Mouse (Mus musculus) frontal cortex, postnatal 25 days (tissue): ENCODE results near the gene Sgms2.

Experiments used
- DNase-seq, 2 experiments: peaks; one replicate each; pipeline ENCODE4 v3.0.0; 2022; ENCODE audit warnings: low spot score in 2 of 2

Gene Sgms2

DNA sequence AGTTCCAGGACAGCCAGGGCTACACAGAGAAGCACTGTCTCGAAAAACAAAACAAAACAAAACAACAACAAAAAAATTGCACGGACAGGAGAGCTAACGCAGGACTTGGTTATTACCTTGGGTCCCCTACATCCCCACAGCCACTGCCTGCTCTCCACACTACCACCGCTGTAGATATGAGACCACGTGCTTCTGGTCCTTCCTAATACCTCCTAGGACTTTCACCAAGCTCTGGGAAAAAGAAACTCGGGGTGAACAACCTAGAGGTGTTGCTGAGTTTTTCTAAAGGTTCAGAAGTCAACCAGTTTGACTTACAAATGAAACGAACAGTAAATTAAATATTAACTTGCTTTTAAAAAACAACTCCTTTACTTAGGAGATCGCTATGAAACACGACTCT, 2.8 kb downstream of the Sgms2 start:
- no peak for DNase-seq

DNA sequence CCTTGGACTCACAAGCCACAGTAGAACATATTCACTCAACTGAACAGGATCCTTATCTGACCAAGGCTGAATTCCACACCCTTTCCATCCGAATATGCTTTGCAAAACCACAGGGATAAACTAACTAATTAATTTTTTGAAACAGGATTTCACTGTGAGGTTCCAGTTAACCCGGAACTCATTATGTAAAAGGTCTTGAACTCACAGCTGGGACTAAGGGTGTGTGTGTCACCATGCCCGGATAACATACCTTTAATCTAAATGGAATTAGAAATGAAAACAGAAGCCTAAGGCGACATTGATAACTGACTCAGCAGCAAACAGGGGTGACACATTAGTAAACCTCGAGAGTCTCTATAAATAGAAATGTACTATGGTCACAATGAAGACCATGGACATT, 5.8 kb downstream of the Sgms2 start:
- no peak for DNase-seq

DNA sequence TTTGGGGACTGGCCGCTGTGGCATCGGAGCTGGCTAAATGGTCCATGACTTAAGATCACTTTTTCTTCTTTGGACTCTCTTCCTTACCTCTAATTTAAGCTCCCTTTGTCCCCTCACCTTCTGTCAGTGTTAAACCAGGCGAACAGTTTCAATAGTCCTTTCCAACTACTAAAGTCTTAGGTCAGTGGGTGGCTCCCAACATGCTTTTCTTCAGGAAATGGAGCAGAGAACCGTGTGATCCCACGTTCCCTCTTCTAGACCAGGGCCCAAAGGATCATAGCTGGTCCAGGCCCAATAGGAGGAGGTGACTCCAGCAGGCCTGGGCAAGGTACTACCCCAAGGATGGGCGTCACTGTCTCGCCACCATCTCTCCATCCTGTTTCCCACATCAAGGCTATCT, 7.6 kb downstream of the Sgms2 start:
- DNase-seq, result no peak

DNA sequence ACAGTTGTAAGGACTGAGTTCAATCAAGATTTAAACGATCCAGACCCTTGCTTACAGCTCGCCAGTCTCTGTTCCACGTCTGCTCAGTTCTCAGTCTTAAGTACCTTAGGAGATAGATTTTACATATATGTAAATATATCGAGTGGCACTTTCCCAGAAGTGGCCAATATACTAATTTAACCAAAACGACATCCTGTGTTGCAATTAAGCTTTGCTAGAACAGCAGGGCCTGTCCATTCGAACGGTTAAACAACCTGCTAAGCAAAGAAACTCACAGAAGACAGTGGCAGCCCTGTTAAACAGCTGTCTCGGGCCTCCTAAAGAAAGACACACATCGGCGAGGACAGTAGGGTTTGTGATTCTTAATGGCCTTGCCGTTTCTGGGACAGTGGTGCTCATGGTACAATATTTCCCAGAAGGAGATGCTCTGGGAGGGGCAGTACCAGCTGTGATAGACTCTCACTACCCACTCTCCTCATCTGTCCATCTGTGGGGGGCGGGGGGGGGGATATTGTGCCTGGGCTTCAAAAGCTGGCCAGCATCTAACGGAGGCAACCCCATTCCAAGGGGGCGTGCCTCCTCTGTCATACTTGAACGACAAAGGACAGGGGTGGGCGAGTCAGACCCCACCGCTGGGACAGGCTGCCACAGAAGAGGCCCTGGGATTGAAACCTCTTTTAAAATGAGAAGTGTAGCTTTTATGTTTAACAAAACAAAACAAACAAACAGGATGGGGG, 9.1 kb downstream of the Sgms2 start:
- DNase-seq, result no peak

DNA sequence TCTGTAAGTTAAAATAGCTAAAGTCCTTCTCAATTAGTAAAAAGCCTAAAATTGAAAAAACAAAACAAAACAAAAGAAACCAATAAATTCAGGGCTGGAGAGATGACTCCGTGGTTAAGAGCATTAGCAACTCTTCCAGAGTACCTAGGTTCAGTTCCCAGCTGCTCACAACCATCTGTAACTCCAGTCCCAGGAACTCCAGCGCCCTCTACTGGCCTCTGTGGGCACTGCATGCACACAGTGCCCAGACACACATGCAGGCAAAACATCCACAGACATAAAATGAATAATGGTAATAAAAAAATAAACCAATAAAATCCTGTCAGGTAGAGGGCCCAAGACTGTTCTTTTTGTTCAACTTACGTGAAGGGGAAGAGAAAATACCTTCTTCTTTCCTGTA, 10.6 kb downstream of the Sgms2 start:
- DNase-seq, result no peak

DNA sequence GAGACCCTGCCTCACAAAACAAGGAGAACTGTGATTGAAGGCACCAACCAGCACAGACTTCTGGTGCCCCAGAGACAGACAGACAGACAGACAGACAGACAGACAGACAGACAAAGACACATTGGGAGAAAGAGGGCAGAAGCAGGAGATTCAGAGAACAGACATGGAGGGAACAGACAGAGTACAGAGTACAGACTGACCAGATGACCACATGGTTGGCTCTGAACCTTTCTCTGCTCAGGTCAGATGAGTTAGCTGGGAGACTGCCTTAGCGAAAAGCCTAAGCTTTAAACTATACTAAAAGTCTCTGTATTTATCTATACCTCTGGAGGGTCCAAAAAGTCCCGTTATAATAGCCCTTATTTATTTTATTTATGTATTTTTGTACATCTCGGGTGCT, 11.8 kb downstream of the Sgms2 start:
- DNase-seq, result no peak

DNA sequence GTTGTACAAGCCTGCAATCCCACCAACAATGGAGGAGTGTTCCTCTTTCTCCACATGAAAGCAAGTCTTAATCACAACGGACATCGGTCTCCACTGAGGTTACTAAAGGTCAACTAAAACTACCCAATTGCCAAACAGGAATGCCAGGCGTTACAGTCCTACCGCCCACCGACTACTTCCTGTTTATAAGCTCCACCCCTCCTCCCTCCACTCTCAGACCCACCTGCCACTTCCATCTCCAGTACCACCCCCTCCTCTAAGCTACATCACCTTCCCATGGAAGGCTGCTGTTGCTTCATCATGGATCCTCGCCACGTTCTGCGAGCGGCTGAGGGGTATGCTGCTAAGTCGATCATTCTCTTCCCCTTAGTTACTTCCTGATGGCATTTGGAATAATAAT, 15.2 kb downstream of the Sgms2 start:
- no peak for DNase-seq

DNA sequence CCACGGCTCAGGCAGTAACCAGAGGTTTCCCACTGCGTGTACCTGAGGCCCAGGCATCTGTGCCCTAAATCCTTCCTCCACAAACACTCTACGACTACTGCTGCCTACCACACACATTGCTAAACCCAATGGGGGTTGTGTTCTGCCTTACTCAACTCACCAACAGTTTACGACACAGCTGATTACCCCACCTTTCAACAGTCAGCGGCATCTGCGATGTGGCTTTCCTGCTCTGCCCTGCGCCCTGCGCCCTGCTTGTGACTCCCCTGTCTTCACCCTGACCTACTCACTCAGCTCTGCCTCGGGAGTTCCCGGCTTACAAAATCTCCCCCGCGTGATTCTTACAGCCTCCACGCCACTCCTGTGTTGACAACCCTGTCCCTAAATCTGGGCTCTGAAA, 16.7 kb downstream of the Sgms2 start:
- DNase-seq, result no peak

DNA sequence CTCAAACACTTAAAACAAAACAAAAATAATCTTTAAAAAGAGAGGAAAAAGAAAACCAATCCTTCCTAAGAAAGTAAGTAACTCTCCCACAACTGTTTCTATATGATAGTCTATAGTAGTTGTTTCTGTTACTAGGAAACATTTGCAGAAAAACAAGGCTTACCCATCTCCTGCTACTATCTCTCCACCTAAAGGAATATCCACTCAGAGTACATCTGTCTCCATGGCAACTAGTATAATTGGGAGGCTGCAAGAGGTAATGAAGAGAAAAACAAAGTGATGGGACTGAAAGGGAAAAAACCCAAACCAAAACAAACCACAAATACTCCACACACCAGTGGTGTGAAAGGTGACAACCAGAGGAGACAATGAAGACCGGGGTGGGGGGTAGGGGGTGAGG, 17.7 kb downstream of the Sgms2 start:
- DNase-seq, result no peak

DNA sequence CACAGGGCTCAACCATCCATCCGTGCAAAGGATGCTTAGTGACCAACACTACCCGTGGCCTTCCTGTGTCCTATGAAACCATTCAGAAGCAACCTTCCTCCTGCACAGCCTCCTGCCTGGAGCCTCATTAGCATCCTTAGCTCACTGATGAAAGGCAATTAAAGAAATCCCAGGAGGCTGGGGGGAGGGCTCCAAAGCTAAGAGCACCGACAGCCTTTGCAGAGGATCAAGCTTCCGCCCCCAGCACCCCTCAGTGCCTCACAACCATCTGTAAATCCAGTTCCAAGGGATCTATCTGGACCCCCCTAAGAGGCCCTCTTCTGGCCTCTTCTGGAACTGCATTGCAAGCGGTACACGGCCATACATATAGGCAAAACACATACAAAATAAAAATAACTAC, 19.4 kb downstream of the Sgms2 start:
- no peak for DNase-seq

DNA sequence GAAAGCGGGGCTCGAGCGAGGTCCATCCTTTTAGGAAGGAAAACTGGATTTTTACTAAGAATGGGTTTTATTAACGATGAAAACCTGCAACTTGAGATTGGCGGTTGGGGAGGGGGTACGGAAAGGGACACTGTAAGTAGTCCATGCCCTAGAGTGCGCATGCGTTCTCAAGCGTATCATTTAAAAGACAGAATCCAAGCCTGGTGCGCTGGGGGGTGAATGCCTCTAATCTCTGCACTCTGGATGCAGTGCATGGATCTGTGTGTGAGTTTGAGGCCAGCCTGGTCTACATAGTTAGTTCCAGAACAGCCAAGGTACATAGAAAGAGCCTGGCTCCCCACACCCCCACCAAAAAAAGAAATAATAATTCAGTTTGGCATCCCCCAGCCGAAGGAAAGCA, 19.8 kb downstream of the Sgms2 start:
- no peak for DNase-seq

DNA sequence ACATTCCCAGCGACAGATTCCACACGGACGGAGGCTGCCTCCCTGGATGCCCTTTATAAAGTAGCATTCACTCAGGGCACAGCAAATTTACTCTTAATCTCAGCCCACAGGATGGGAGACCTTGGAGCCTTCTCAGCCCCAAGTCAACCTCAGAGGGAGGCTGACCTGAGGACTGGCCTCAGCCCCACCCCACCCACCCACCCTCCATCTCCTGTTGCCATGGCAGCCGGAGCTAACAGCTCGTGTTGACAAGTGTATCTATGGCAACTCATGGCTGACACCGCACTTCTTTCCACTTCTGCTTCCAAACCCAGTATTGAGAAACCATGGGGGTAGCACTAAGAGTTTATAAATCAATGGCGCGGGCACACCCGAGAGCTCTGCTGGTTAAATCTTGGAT, 20.4 kb downstream of the Sgms2 start:
- no peak for DNase-seq

DNA sequence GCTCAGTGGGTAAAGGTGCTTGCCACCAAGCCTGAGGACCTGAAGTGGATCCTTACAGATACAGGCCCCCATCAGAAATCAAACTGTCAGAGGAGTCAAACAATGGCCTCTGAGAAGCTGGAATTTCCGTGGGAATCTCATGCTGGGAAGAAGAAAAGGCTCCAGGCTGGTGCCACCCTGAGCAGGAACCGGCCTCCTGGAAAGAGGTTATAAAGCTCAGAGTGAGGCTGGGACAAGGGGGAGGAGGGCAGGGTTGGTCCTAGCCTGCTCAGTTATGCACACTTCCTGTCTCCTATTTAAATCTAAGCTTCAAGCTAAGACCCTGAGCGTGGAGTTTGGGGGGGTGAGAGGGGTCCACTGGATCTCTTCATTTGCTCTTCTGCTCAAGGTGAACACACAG, 21.6 kb downstream of the Sgms2 start:
- DNase-seq, result no peak

DNA sequence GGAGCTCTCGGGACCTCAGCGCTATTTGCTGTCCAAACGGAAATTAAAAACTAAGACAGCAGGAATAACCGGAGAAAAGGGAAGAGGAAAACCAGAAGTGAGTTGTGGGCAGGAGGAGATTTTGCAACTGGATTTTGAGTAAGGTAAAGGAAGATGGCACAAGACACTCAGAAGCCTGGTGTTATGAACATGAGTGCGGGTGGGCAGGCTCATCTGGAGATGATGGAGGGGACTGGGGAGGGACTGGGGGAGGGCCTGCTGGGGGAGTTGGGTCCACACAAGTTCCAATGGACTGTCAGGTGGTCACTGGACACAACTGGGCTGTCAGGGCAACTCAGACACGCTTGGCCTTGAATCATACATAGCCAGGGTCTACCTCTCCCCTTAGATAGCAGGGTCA, 24.8 kb downstream of the Sgms2 start:
- DNase-seq, result no peak

DNA sequence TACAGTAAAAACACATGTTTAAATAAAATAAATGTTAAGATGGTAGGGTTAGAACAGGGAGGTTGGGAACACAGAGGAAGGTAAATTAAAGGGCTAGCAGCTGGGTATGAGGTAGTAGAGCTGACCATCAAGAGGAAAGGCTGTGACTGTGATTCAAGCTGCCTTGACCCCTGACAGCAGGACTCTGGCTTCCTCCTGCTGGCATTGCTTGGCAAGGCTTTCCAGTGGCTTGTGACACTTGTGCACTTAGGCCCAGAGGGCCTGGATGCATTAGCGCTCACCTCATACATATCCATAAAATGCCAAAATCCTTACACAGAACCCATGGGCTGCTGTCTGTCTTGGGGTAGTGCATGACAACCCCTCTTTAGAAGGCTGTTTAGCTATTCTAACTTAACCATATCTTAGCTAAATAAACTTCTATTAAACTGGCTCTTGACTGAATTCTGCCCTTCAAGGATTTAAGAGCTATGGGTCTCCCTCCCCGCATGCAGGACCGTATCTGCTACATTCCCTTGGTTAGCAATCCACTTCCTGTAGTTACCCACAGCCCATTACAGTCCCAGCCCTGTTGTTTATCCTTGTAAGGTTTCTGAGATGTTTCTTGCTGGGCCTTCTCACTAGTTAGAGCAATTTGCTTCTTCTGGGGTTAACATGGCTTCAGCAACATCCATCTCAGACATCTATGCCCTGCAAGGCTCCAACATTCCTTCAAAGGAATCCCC, 25.5 kb downstream of the Sgms2 start:
- DNase-seq, result no peak

DNA sequence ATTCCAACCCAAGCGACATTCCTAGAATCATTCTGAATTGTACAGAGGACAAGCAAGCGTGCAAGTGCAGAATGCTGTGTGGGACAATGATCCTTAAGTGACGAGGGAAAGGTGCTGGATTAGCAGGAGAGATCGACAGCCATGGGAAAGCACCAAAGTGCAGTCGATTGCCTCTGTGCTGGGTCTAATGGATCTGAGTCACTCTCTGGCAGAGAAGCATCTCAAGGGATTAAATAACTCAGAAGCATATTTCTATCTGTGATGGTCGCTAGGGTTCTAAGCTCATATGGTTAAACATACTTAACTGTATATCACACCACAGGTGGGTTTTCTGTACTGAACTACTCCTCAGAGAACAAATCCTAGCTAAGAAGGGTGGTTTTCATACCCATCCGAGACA, 118.2 kb downstream of the Sgms2 start:
- no peak for DNase-seq

DNA sequence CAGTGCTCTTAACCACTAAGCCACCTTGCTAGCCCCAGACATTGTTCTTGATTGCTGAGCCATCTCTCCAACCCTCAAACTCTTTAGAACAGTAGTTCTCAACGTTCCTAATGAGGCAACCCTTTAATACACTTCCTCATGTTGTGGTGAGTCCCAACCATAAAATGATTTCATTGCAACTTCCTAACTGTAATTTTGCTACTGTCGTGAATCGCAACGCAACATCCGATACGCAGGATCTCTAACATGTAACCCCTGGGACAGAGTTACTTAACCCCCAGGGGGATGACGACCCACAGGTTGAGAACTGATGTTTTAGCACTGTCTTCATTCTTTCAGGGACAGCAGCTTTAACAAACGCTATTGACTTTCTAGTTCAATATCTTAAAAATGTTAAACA, 122.5 kb downstream of the Sgms2 start:
- DNase-seq, result no peak

DNA sequence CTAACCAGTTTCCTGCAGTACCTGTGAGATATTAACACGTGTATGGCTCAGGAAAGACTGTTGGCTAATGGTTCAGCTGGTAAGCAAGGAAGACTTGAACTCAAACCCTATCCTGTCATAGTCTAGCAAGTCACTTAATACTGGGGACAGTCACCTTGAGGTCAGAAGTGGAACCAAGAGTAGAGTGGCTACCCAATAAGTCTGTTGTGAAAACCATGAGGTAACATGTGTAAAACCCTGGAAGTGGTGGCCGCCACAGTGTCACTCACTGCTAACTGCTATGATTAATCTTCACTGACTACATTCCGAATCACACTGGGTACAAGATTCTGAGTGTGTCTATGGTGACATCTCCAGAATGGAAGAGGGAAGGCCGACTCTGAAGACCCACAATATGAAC, 123.8 kb downstream of the Sgms2 start:
- DNase-seq, result no peak

DNA sequence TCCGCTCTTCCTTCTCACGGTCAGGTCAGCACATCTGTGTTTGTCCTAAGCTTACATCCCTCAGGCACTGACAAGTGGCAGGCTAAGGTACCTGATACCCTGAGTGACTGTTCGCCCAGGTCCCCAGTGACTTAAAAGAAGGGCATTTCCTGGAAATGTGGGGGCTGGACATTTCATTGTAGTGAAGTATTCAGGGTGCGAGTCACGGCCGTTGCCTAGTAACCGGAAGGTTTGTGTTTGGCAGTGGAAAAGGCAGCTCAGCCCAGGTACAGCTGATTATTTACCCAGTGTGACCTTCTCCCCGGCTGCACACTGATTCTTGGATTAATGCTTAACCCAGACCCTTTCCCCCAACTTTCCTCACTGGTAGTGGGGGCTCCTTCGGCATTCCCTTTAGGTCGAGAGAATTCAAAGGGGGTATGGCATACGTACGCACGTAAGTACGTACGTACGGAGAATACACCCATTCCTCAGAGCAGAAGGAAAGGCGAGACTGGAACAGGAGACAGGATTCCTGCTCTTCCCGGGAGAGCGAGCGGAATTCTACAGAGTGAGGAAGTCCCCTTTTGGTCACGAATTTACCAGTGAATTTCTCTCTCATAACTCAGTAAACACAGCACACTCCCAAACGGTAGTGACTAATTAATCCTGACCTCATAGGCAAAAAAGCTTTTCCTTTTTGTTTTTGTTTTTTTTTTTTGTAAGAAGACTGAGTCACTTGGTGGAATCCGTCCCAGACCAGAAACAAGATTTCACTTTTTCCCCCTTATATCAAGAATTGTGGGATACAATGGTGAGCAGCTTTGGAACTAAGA, 126.4 kb downstream of the Sgms2 start:
- DNase-seq, result no peak

DNA sequence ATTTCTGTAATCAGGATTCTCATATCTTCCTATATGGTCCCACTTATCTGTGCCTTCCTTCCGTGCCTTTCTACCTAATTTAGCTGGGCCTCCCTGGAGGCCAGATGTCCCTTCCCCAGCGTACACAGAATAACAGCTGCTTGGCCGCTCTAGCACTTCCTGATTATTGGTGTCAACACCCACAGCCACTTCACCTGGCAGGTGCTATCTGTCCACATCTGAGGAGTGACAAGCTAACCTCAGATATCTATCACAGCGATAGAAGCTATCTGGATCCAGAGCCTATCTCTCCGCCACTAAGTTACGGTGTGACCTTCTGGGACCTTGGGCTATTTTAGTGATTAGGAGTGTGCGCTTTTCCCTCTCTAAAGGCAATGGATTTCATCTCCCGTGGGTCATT, 127.0 kb downstream of the Sgms2 start:
- no peak for DNase-seq

DNA sequence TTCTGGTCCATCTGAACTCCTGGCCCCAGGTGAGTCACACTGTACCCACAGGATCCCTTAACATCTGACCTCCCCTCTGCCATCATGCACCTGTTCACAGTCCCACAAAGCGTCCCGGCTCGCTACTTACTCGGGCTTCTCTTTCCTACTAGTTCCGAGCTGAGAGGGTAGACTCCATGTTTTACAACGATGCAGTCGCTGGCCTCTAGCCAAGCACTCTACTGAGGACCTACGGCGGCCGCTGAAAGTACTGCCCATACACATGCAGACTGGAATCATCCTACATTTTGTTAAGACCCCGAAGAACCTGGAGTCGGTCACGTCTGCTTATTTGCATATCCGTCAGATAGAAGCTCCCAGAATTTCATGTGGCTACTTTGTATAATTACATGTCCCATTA, 127.6 kb downstream of the Sgms2 start:
- DNase-seq, result no peak

DNA sequence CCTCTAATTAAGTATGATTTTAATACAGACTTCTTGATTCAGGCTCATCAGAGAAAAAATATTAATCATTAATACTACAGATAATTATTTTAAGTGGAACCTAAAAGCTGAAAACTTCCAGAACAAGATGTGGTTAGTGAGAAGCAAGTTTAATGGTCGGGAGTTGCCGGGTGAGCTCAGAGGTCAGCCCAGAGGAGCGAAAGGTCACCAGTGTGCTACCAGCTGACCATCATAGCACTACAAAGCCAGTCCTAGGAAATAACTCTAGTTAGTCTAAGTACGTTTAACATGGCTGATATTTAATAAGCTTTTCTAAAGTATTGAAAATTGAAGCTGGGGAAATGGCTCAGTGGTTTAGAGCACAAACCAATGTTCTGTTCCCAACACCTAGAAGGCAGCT, 129.3 kb downstream of the Sgms2 start:
- DNase-seq, result no peak

DNA sequence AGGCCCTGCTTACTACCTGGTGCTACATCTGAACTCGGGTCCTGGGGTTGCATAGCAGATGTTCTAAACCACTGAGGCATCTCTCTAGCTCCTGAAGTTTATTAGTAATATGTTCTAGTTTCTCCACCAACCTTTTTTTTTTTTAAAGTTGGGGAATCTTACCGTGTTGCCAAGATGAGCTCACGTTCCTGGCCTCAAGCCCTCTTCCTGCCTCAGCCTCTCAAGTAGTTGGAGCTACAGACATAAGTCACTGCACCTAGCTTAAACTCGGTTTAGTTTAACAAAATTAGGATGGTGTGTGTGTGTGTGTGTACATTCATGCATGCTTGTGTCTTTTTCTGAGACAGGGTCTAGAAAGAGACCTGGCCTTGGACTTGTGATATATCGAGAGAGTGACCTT, 132.2 kb downstream of the Sgms2 start:
- no peak for DNase-seq
